Mouse (Mus musculus) cortical plate, adult 2 months (tissue): ENCODE measurements at regions not wholly inside any gene's neighbourhood (a gene's known extent, or its start where the extent isn't known, plus 50 kb on each side); places are given as distances from the start of the nearest gene placed in this dataset.

Experiments
- CTCF ChIP-seq: fragments of 200-500 bp; IDR thresholded peaks from 2 replicates; pipeline ENCODE4 v1.5.1; 2011; ENCODE audit warnings: mild to moderate bottlenecking, control low read depth, low read length; ENCODE audit not compliant: insufficient read depth; ENCODE audit errors: extremely low read depth
- POLR2A ChIP-seq: fragments of 200-500 bp; IDR thresholded peaks from 2 replicates; pipeline ENCODE4 v1.6.1; 2011; ENCODE audit warnings: mild to moderate bottlenecking, low read length, control low read depth; ENCODE audit not compliant: insufficient read depth; ENCODE audit errors: extremely low read depth

DNA sequence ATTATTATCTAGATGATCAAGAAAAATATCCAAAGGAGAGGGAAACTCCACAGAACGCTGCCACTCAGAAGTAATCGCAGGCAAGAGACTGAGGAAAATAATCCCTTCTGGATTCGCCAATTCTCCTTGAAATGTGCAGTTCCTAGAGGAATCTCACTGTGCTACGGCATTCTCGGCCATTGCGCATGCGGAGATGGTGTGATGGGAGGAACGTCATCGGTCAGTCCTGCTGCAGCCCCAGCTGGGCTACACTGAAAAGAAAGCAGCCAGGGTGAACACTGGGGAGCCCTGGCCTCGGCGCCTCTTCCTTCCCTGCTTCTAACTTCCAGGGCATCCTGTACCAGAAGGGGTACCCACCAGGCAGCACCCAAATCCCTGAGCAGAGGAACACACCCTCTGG is 548.0 kb upstream of the Gm19410 start:
- TF ChIP-seq POLR2A (no peak), CTCF (no peak)
